Mouse (Mus musculus): Measurements from ENCODE around the gene Slc22a30. TPM values are rescaled to one million over a fixed set of nuclear protein-coding genes. Genes with fewer than 3 reads are reported as not detected.
"Not testable (repeated sequence)": the region's sequence is repeated elsewhere in the genome, so short reads cannot be mapped to it uniquely, and the experiment has no call there.

Slc22a30 gene
- not detected in 2 replicates for polyA plus RNA-seq (2012; rRNA removed)

DNA sequence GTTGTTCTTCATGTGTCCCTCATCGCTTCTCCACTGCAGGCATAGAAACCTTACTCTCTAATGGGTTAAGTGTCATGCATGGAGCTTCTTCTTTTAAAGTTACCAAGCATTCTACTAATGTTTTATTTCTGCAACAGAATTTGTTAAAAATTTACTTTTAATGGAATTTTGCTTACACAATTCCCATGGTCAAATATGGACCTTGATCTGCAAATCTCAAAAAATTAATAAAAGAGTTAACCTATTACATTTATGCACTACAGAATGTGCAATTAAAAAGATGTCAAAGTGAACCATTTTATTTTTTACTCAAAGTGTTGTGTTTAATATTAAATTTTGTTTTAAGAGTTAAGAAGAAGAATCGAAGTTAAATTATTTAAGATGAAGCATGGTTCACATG lies at the start of gene Slc22a30:
TSS of gene Slc22a30 (minus strand) at position 101 of the 400 bp plus-strand sequence.
- not testable (repeated sequence) for DNase-seq (ENCODE audit: extremely low spot score in 1 of 2, low spot score in 1 of 2)

DNA sequence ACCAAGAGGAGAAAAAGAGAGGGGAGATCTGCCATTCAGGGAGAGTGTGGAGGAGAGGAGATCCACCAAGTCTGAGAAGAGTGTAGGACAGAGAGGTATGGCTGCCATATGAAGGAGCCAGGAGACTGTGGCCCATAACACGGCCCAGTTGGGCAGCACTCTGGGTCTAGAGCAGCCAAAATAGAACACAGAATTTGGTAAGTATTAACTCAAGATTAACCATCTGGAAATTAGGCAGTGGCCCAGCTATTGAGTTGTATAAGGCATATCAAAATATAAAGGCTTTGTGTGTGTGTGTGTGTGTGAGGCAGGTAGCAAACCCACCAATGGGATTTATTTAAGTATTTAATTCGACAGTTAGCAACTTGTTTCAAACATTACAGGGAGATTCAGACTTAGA lies 43.4 kb upstream of the Slc22a30 start:
- DNase-seq (ENCODE audit: extremely low spot score in 1 of 2, low spot score in 1 of 2): no peak

DNA sequence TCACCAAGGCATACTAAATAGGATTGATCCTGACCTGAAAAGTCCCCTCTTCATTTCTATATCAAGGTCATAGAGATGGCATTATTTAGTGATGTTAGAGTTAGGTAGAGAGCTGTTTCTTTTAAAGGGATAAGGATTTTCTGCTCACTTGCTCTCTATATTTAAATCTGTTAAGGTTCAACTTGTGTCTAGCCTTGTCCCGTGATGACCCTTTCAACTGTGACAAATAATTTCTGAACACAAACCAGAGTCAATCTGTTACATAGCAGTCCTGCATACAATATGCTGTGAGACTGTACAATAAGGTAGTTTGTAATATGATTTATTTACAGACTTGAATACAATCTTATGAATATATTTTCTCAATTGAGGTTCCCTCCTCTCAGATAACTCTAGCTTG lies 42.6 kb upstream of the Slc22a30 start:
- DNase-seq (ENCODE audit: extremely low spot score in 1 of 2, low spot score in 1 of 2): no peak

DNA sequence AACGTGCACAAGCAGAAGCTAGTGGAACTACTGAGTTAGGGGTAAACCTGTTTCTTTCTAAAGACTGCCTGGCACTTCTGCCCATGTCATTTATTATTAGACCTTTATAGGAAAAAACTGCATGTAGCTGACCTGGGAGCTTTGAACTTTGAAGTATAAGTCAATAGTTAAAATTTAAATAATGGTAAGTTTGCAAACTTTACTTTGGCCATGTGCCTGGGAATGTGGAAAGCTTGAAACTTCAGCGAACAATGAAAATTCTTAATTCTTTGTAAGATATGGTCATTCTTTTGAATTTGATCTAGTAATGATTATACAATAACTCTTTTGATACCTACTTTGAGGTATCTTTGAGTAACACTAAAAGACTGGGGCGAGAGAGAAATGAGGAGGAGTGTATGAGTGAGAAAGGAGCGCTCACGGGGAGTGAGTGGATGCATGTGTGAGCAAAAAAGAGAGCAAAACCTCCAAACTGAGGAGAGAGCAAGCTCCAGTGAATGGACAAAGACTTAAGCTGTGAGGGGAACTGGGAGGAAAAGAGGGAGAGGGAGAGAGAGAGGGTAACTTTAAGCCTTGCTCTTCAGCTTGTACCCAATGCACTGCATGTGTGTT lies 26.2 kb upstream of the Slc22a30 start:
- no peak for DNase-seq (ENCODE audit: extremely low spot score in 1 of 2, low spot score in 1 of 2)

DNA sequence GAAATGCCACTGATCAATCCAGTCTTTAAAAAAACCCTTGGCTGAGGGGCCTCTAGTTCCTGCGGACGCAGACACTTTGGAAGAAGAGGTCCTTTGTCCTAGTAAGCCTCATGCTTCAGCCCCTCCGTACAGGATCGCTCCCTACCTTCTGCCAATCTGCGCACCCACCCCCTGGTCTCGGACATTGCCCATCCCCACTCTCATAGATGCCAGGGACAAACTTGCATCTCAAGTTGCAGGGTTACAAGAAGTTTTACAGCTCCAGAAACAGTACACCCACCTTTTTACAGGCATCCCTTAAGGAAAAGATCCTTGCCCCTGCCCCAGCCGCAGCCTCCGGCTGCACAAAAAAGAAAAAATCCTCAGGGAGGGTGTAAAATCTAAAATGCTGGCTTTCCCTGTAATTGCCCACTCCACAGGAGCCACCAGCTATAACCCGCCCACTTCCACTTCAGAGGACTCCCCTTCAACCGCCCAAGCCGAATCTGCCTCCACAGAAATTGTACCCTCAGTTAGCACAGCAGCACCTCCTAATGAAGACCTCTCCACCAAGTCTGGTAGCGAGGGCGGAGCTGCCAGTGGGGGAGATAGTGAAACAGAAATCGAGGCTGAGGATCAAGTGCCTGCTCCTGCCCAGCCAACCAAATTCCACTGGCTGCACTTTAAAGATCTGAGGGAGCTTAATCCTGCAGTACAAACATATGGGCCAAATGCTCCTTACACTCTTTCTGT lies 2.5 kb upstream of the Slc22a30 start:
- not testable (repeated sequence) for DNase-seq (ENCODE audit: extremely low spot score in 1 of 2, low spot score in 1 of 2)

Other genes with a start within 250 kb of the Slc22a30 start
- 0.08 TPM in 1 of 2 replicates, not detected in the other for gene Slc22a29, start 186.2 kb downstream of the Slc22a30 start, polyA plus RNA-seq (2012; rRNA removed)
- 24.4 and 33.8 TPM in 2 replicates for gene Slc22a8, start 186.1 kb upstream of the Slc22a30 start, polyA plus RNA-seq (2012; rRNA removed)
- 5.6 and 9.2 TPM in 2 replicates for gene Slc22a6, start 212.9 kb upstream of the Slc22a30 start, polyA plus RNA-seq (2012; rRNA removed)